Mouse (Mus musculus) cerebellum, adult 2 months (tissue): ENCODE measurements around the gene Cep131. TPM values are rescaled to one million over a fixed set of nuclear protein-coding genes. Genes with fewer than 3 reads are reported as not detected.

Experiments used
- DNase-seq, 2 experiments: peaks; one replicate each; pipeline ENCODE4 v3.0.0; 2021
- H3K27ac ChIP-seq: fragments of 200-500 bp; 2 replicates; pipeline ENCODE4 v1.5.1; 2012; ENCODE audit warnings: low read length, control low read depth, inconsistent platforms; ENCODE audit not compliant: insufficient read depth
- H3K27me3 ChIP-seq: fragments of 200-500 bp; 2 replicates; pipeline ENCODE4 v1.6.1; 2012; ENCODE audit warnings: inconsistent platforms, mild to moderate bottlenecking, low read length, moderate library complexity; ENCODE audit not compliant: control insufficient read depth, insufficient read depth
- H3K4me1 ChIP-seq: fragments of 200-500 bp; 2 replicates; pipeline ENCODE4 v1.6.1; 2011; ENCODE audit warnings: low read length; ENCODE audit not compliant: control insufficient read depth, insufficient read depth
- H3K4me3 ChIP-seq: fragments of 200-500 bp; replicated peaks from 2 replicates; pipeline ENCODE3; 2011; ENCODE audit warnings: mild to moderate bottlenecking, low read depth, low read length, control low read depth; ENCODE audit not compliant: insufficient read depth
- CTCF ChIP-seq: fragments of 200-500 bp; IDR thresholded peaks from 2 replicates; pipeline ENCODE4 v1.5.1; 2011; ENCODE audit warnings: low read depth, mild to moderate bottlenecking, control low read depth, low read length, moderate library complexity, borderline replicate concordance; ENCODE audit not compliant: insufficient read depth
- POLR2A ChIP-seq: fragments of 200-500 bp; IDR thresholded peaks from 2 replicates; pipeline ENCODE4 v1.6.1; 2011; ENCODE audit warnings: low read length, control low read depth, borderline replicate concordance; ENCODE audit not compliant: insufficient read depth
- WGBS: fragments of 180-500 bp; shearing (Covaris S2); methylation state at CpG from one replicate; pipeline ENCODE4 v1.1.7; 2018; 5-methylcytosine and 5-hydroxymethylcytosine counted together
- polyA plus RNA-seq: library from polyadenylated mRNA; depleted of rRNA; stranded (reverse); fragments of >200 nt; gene quantifications from 2 replicates; pipeline ENCODE4 v1.2.3, GENCODE M21; 2012

Cep131 gene
- polyA plus RNA-seq, 1 experiment, result 33.0 TPM

DNA sequence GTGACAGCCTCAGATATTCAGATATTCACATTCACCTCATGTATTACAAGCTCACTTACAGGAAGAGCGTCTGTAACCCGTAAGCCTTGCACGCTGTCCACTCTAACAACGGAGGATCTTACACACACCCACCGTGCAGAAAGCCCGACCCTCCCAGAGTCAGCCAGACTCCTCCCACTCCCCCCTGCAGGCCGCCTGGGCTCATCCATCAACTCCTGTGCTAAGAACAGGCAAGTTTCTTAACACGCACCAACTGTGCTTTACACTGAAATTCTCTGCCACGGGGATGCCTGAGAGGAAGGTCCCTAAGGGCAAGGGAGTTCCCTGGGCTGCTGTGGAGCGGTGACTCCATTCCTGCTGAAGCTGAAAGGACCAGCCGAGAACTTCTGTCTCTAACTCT, 17.4 kb downstream of the Cep131 start:
- Histone ChIP-seq H3K27ac (no peak overlapping the region), H3K4me1 (peaks cover 15% of the 10 kb centered on the region), H3K4me3 (no peak overlapping the region), H3K27me3 (no peaks in the 10 kb centered on the region)
- 52% methylated on average over 11 of the region's 11 CpGs for WGBS
- TF ChIP-seq POLR2A, result no peak
- no peak for TF ChIP-seq CTCF
- DNase-seq, result no peak

DNA sequence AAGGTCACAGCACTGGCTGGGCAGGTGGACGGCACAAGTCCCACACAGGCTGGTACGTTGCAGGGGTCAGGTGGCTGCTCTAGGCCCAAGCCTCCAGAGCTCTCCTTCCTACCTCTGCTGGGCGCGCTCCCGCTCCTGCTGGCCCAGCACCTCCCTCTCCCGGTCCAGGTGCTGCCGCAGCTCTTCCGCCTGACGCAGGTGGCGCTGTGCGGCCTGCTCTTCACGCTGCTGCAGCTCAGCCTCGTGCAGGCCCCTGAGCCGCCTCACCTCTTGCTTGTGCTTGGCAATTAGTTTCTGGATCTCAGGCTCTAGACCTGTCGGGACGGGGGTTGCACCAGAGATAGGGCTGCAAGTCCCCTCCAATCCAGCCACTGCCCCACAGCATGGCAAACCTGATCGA, 18.8 kb downstream of the Cep131 start:
- DNase-seq, result peak in 1 of 2 experiments; percentile 29
- peaks cover 15% of the 10 kb centered on the region for H3K4me1 ChIP-seq
- H3K4me3 ChIP-seq, result no peak overlapping the region
- WGBS, result 73% methylated on average over 17 of the region's 17 CpGs
- H3K27me3 ChIP-seq, result no peaks in the 10 kb centered on the region
- TF ChIP-seq CTCF, result peak; percentile 31; the same call in 1 of the 2 replicates
- no peak for TF ChIP-seq POLR2A
- H3K27ac ChIP-seq, result no peak overlapping the region

DNA sequence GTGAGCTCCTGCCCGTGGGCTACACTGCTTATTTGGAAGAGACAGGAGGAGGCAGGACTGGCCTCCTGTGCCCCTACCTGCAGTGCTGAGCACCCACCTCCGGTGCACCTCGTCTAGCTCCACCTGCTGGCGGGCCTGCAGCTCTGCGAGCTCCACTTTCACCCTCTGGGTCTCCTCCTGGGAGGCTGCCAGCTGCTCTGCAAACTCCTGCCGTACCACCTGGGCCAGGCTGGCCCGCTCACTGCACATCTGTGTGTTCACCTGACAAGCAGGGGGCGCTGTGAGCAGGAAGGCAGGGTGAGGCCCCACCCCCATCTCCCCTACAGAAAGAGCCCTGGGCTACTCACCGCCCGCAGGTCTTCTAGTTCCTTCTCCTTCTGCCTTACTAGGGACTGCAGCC, 21.3 kb downstream of the Cep131 start:
- peak; percentile 80 for TF ChIP-seq CTCF
- TF ChIP-seq POLR2A, result no peak
- Histone ChIP-seq H3K27ac (0 out of 2 replicates have a peak overlapping the region, but pooled peaks have one; percentile 8), H3K27me3 (no peaks in the 10 kb centered on the region), H3K4me1 (peaks cover 23% of the 10 kb centered on the region), H3K4me3 (no peak overlapping the region)
- peak; percentile 68 to 74 for DNase-seq
- 22% methylated on average over 10 of the region's 10 CpGs for WGBS

DNA sequence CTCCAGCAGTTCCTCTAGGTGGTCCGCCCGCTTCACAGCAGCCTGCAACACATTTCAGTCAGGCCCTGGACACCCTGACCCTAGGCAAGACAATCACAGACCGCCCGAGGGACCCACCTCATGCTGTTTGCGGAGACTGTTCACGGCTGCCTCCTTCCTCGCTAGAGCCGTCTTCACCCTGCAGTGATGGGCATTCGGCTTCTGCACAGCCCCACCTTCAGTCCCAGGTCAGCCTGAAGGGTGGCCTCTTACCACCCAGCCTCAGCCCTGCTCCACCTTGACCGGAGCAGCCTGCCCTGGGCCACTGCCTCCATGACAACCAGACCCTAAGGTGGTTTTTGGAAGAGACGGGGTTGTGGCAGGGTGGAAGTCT, 22.0 kb downstream of the Cep131 start:
- WGBS, result 73% methylated on average over 11 of the region's 11 CpGs
- H3K27ac ChIP-seq, result no peak overlapping the region
- DNase-seq, result no peak
- TF ChIP-seq POLR2A (no peak), CTCF (no peak)
- no peak overlapping the region for H3K4me3 ChIP-seq
- peaks cover 24% of the 10 kb centered on the region for H3K4me1 ChIP-seq
- no peaks in the 10 kb centered on the region for H3K27me3 ChIP-seq

DNA sequence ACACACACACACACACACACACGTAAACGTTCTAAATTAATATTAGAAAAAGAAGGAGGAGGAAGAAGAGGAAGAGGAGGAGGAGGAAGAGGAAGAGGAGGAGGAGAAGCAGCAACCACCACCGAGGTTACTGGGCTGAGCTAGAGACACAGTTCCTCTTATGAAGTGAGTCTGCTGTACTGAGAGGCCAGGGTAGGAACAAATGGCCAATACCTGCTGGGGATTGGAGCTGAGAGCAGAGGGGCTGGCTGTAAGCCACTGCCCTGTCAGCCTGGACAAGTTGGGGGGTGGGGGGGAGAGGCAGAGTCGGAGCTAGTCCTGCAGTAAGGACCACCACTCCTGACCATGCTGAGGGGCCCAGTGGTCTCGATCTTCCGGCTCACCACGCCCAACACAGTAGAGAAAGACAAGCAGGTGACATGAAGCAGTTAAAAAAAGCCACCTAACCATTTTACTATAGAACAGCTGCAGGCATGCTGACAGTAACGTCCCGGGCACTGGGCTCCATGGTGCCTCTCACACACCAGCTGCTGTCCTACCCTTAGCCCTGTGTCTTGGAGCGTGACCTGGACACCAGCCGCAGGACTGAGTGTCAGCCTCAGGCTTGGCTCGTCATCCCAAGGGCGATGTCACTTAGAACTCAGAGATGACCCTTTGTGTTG, 22.5 kb downstream of the Cep131 start:
- 58% methylated on average over 13 of the region's 13 CpGs for WGBS
- no peak overlapping the region for H3K27ac ChIP-seq
- no peak for DNase-seq

DNA sequence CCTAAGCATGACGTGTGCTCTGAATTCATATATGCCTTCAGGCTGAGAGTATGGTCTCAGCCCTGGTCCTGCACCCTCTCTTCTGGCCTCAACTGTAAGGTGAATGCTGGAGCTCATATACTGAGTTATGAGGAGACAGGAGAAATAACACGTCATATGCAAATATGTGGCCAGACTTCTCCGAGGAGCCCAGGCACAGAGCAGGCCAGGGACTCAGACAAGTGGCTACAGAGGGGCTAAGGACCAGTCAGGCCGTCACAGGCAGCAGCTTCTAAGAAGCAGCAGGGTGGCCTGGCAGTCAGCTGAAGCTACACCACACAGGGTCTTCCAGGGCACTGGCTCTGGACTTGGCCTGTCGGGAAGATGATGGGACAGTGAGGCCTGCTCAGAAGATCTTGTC, 23.3 kb downstream of the Cep131 start:
- no peak for DNase-seq
- no peaks in the 10 kb centered on the region for H3K27me3 ChIP-seq
- H3K4me1 ChIP-seq, result peaks cover 32% of the 10 kb centered on the region
- 75% methylated on average over 5 of the region's 5 CpGs for WGBS
- no peak overlapping the region for H3K4me3 ChIP-seq
- H3K27ac ChIP-seq, result no peak overlapping the region
- no peak for TF ChIP-seq POLR2A
- TF ChIP-seq CTCF, result no peak

More for the DNA sequence above, 22.5 kb downstream of the Cep131 start:
- no peaks in the 10 kb centered on the region for H3K27me3 ChIP-seq
- TF ChIP-seq CTCF, result no peak
- TF ChIP-seq POLR2A, result no peak
- peaks cover 29% of the 10 kb centered on the region for H3K4me1 ChIP-seq
- H3K4me3 ChIP-seq, result no peak overlapping the region

DNA sequence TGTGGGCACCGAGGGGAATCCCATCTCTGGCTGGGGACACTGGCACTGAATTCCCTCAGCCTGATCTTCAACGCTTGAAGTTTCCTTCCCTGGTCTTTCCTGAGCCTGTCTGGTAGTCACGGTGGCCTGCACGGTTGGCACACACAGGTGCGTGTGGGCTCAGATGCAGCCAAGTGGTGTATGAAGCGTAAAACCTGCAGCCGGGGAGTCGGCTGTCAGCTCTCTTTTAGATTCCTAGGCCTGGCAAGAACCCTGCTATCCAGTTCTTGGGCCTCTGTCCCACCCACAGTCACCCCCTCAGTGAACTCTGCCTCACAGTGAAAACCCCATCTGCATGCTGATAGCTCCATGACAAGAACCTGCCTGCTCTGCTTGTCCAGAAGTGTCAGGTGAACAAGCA, 26.0 kb downstream of the Cep131 start:
- Histone ChIP-seq H3K4me3 (no peak overlapping the region), H3K27ac (no peak overlapping the region), H3K27me3 (no peaks in the 10 kb centered on the region), H3K4me1 (peaks cover 38% of the 10 kb centered on the region)
- DNase-seq, result no peak
- TF ChIP-seq POLR2A (no peak), CTCF (no peak)
- 21% methylated on average over 8 of the region's 8 CpGs for WGBS

DNA sequence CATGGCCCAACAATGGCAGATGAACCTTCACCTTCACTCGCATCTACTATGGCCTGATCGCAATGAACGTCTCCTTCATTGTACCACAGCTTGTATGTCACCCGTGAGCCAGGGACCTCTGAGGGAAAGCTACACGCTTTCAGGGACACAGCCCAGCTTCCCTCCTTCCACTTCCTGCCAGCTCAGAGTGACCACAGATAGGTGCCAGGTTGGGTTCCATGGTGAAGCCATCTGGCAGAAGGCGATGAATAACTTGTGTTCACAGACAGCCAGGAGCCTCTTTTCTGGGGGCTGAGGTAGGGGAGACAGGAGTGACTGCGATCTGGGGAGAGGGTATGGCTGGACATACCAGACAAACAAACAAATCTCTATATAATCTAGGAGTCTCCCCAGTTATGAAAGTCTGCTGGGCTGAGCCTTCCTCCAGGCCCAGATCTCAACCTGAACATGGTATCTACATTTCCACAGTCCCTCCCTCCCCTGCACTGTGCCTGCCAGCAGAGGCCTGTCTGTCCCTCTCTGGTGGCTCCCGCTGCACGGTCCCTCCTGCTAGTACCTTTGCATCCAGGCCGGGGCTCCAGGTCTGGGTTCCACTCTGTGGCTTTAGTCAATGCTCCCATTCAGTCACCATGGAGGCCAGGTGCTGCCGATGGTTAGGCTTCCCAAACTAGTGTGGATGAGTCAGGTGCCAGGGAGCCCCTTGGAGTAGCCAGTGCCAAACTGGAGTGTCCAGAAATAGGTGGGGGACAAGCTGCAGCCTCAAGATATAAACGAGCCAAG, 30.5 kb downstream of the Cep131 start:
- Histone ChIP-seq H3K27ac (peak overlapping the region; percentile 41), H3K27me3 (no peaks in the 10 kb centered on the region), H3K4me3 (no peak overlapping the region), H3K4me1 (peaks cover 44% of the 10 kb centered on the region)
- no peak for TF ChIP-seq POLR2A
- TF ChIP-seq CTCF, result no peak
- 18% methylated on average over 12 of the region's 12 CpGs for WGBS
- peak; percentile 59 to 77 for DNase-seq
